In the genomic region with DNA sequence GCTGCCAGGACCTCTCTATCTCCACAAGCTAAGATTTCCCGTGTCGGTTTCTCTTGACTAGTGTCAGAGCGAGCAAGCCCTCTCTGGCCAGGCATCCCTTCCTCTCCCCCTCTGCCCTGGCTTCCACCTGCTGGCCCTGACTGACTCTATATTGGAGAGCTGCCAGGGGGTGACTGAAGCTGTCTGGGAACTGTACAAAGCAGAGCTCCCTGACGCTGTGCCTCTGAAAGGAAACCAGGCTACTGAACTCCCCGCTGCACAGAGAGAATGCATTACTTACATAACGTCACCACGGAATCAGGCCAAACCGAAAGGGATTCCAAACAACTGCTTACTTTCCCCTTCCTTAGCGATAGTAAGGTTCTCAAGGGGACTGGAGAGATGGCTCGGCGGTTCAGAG, we compare ENCODE assay signal across 8 mouse cellular contexts.
DNase-seq lines count a peak whose midpoint lies in the region; ATAC-seq lines count a peak whose summit lies in the region.

No protein-coding gene starts in this region.

- H3K27me3 ChIP-seq in neural tube, embryonic 11.5 days (ENCODE audit: control insufficient read depth, insufficient read depth, low read length): no peaks in the 10 kb centered on the region
- 0 out of 2 replicates have a peak, but pooled peaks cover 5% of the 10 kb centered on the region for H3K27me3 ChIP-seq in neural tube, embryonic 12.5 days (replicated peaks)

- no peaks in the 10 kb centered on the region for H3K9me3 ChIP-seq in neural tube, embryonic 11.5 days (ENCODE audit: control insufficient read depth, low read length)
- peaks cover 11% of the 10 kb centered on the region for H3K9me3 ChIP-seq in neural tube, embryonic 12.5 days

- ATAC-seq in neural tube, embryonic 11.5 days (ENCODE audit: insufficient read depth, low FRiP score, low TSS enrichment): no peak
- ATAC-seq in neural tube, embryonic 12.5 days (ENCODE audit: low FRiP score, low read depth): peak; percentile 73

- no peak overlapping the region for H3K4me2 ChIP-seq in neural tube, embryonic 11.5 days (ENCODE audit: low read depth)
- no peak overlapping the region for H3K4me2 ChIP-seq in neural tube, embryonic 12.5 days (replicated peaks)

- peak; percentile 23 for DNase-seq in neural tube, embryonic 11.5 days (ENCODE audit: low spot score)
- no peak for DNase-seq in neural tube, embryonic 10.5 days (ENCODE audit: extremely low spot score, low spot score)
- peak; percentile 60 for DNase-seq in cerebellum, adult 9-11 months
- peak; percentile 41 to 59 for DNase-seq in gastrocnemius, postnatal 4 days (ENCODE audit: low spot score in 2 of 2)
- peak; percentile 32 for DNase-seq in induced T-regulatory cell, adult 2 months (ENCODE audit: low read depth)
- DNase-seq in left cerebral cortex, postnatal 10 days (ENCODE audit: extremely low spot score in 1 of 2, low spot score in 2 of 2): peak; percentile 70 to 72
- DNase-seq in spleen, adult 12 weeks (ENCODE audit: low spot score): no peak

- H3K9ac ChIP-seq in neural tube, embryonic 11.5 days (ENCODE audit: low read length): no peak overlapping the region
- no peak overlapping the region for H3K9ac ChIP-seq in neural tube, embryonic 12.5 days

- H3K4me3 ChIP-seq in neural tube, embryonic 11.5 days (ENCODE audit: low read depth, low read length): no peak overlapping the region
- H3K4me3 ChIP-seq in neural tube, embryonic 12.5 days: no peak overlapping the region

- intact Hi-C loops in left cerebral cortex, postnatal 10 days (cut with DNase I): no loop called here

- H3K4me1 ChIP-seq in neural tube, embryonic 11.5 days (ENCODE audit: control insufficient read depth, insufficient read depth, low read length): no peaks in the 10 kb centered on the region
- 0 out of 2 replicates have a peak, but pooled peaks cover 12% of the 10 kb centered on the region for H3K4me1 ChIP-seq in neural tube, embryonic 12.5 days

- 75% methylated on average over 11 of the region's 11 CpGs for WGBS in neural tube, embryonic 11.5 days
- 50% methylated on average over 11 of the region's 11 CpGs for WGBS in neural tube, embryonic 12.5 days

- no peak overlapping the region for H3K27ac ChIP-seq in neural tube, embryonic 11.5 days (ENCODE audit: low read depth, low read length)
- 0 out of 2 replicates have a peak overlapping the region, but pooled peaks have one; percentile 23 for H3K27ac ChIP-seq in neural tube, embryonic 12.5 days

- no peaks in the 10 kb centered on the region for H3K36me3 ChIP-seq in neural tube, embryonic 11.5 days (ENCODE audit: control insufficient read depth, insufficient read depth, low read length)
- peaks cover under 1% of the 10 kb centered on the region for H3K36me3 ChIP-seq in neural tube, embryonic 12.5 days

Comparison
In these comparisons a context has a peak if more than half of its experiments do, and no peak if none do; other contexts are left out.
1. DNase-seq: peak in neural tube, embryonic 11.5 days (single experiment), cerebellum, adult 9-11 months (single experiment), gastrocnemius, postnatal 4 days (2 of 2), induced T-regulatory cell, adult 2 months (single experiment) and left cerebral cortex, postnatal 10 days (2 of 2); none in neural tube, embryonic 10.5 days (single experiment) and spleen, adult 12 weeks (single experiment).